Mouse (Mus musculus): ENCODE measurements at regions not wholly inside any gene's neighbourhood (a gene's known extent, or its start where the extent isn't known, plus 50 kb on each side); places are given as distances from the start of the nearest gene placed in this dataset.

GRCm38 (mm10) chr3:101654720-101655119 is 50.2 kb upstream of the Atp1a1 start:
- no peak overlapping the region for H3K27ac ChIP-seq
- H3K4me3 ChIP-seq: no peak overlapping the region
- no peaks in the 10 kb centered on the region for H3K27me3 ChIP-seq
- no peaks in the 10 kb centered on the region for H3K36me3 ChIP-seq
- ATAC-seq (ENCODE audit: low FRiP score): no peak
- no peak overlapping the region for H3K9ac ChIP-seq
- H3K4me1 ChIP-seq: peaks cover 5% of the 10 kb centered on the region; the same call in 1 of the 2 replicates
- no peak overlapping the region for H3K4me2 ChIP-seq (replicated peaks)
- no peaks in the 10 kb centered on the region for H3K9me3 ChIP-seq (replicated peaks)
- WGBS: 85% methylated on average over 4 of the region's 4 CpGs
